In the genomic region with DNA sequence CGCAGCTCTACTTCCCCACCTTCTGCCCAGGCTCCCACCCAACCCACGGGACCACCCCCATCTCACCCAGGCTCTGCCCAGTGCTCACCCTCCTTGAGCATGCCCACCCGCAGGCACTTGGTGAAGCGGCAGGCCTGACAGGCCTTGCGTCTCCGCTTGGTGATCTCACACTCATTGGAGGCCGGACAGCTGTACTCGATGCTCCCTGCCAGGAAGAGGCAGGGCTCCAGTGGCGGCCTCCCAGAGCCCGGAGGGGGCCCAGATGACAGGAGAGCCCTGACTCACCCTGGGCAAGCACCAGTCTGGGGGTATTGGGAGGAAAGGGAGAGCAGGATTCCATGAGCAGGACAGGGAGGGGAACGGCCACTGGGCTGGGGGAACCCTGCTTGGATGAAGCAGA, we compare ENCODE assay signal across 17 mouse cellular contexts. TPM values are rescaled to one million over a fixed set of nuclear protein-coding genes. Genes with fewer than 3 reads are reported as not detected.
DNase-seq lines count a peak whose midpoint lies in the region; ATAC-seq and TF ChIP-seq lines count a peak whose summit lies in the region.
"Had no signal": no experiment of that assay in that cellular context is flagged by ENCODE, and none has a peak within 500 bp of the region (broad histone marks: within the 10 kb centered on the region; RNA-seq: fewer than 3 reads in every experiment).

No protein-coding gene starts in this region.

- H3K4me2 ChIP-seq in heart, embryonic 13.5 days = no peak overlapping the region
- no peak overlapping the region for H3K4me2 ChIP-seq in heart, embryonic 12.5 days
- H3K4me2 ChIP-seq: forebrain, embryonic 12.5 days; heart, embryonic 15.5 days; lung, embryonic 14.5 days had no signal

- no peak overlapping the region for H3K4me3 ChIP-seq in heart, embryonic 13.5 days
- H3K4me3 ChIP-seq in heart, embryonic 12.5 days = no peak overlapping the region
- no peak overlapping the region for H3K4me3 ChIP-seq in left cerebral cortex, adult 2 months
- peak overlapping the region; percentile 42 to 50 for H3K4me3 ChIP-seq in ES-E14 (ENCODE audit: insufficient read depth in 1 of 2, low read depth in 1 of 2, low read length in 2 of 2, poor library complexity in 1 of 2, severe bottlenecking in 1 of 2)
- H3K4me3 ChIP-seq: forebrain, embryonic 12.5 days; heart, embryonic 15.5 days; megakaryocyte, embryonic 14.5 days had no signal

- peaks cover 65% of the 10 kb centered on the region for H3K36me3 ChIP-seq in heart, embryonic 13.5 days
- H3K36me3 ChIP-seq in heart, embryonic 12.5 days = peaks cover 45% of the 10 kb centered on the region
- H3K36me3 ChIP-seq in ES-E14 (ENCODE audit: control insufficient read depth, insufficient read depth, low read length, poor library complexity, severe bottlenecking) = peaks cover 23% of the 10 kb centered on the region

- no peak overlapping the region for H3K27ac ChIP-seq in heart, embryonic 13.5 days (replicated peaks)
- H3K27ac ChIP-seq in heart, embryonic 12.5 days (ENCODE audit: poor library complexity, severe bottlenecking) = no peak overlapping the region
- H3K27ac ChIP-seq in left cerebral cortex, adult 2 months = no peak overlapping the region
- no peak overlapping the region for H3K27ac ChIP-seq in ES-E14 (ENCODE audit: insufficient read depth, low read depth, low read length, poor library complexity, severe bottlenecking)
- H3K27ac ChIP-seq: forebrain, embryonic 12.5 days; heart, embryonic 15.5 days; hindbrain, postnatal 0 days had no signal

- no peaks in the 10 kb centered on the region for H3K9me3 ChIP-seq in heart, embryonic 13.5 days
- no peaks in the 10 kb centered on the region for H3K9me3 ChIP-seq in heart, embryonic 12.5 days (replicated peaks)
- no peaks in the 10 kb centered on the region for H3K9me3 ChIP-seq in ES-E14 (ENCODE audit: control insufficient read depth, insufficient read depth, low read depth, low read length)
- H3K9me3 ChIP-seq: forebrain, embryonic 12.5 days; G1E; heart, embryonic 15.5 days; megakaryocyte, embryonic 14.5 days had no signal

- in situ Hi-C loops in ES-E14 (cut with MboI; ENCODE audit: low sequenced_read_pairs in 2 of 2, unreplicated experiment in 2 of 2) = no loop called here

- peaks cover 29% of the 10 kb centered on the region for H3K4me1 ChIP-seq in heart, embryonic 13.5 days
- H3K4me1 ChIP-seq in heart, embryonic 12.5 days (replicated peaks) = peaks cover 26% of the 10 kb centered on the region
- peaks cover 0 to 2% of the 10 kb centered on the region in 2 experiments; a peak in 2 of 4 replicates for H3K4me1 ChIP-seq in ES-E14 (ENCODE audit: control insufficient read depth in 2 of 2, insufficient read depth in 2 of 2, low read length in 2 of 2, poor library complexity in 1 of 2)

- intact Hi-C loops in left cerebral cortex, adult 2 months (cut with DNase I) = no loop called here

- TF ChIP-seq CTCF in left cerebral cortex, adult 2 months (IDR thresholded peaks at IDR 0.05) = no peak

- no peaks in the 10 kb centered on the region for H3K27me3 ChIP-seq in heart, embryonic 13.5 days (replicated peaks)
- H3K27me3 ChIP-seq in heart, embryonic 12.5 days (replicated peaks) = no peaks in the 10 kb centered on the region
- H3K27me3 ChIP-seq: forebrain, embryonic 12.5 days; heart, embryonic 15.5 days; megakaryocyte, embryonic 14.5 days had no signal

- H3K9ac ChIP-seq in heart, embryonic 13.5 days = 0 out of 2 replicates have a peak overlapping the region, but pooled peaks have one; percentile 12
- H3K9ac ChIP-seq in heart, embryonic 12.5 days = no peak overlapping the region
- peak overlapping the region; percentile 39; the same call in 1 of the 2 replicates for H3K9ac ChIP-seq in ES-E14 (ENCODE audit: insufficient read depth, low read depth, low read length, poor library complexity, severe bottlenecking)
- H3K9ac ChIP-seq: forebrain, embryonic 12.5 days; heart, embryonic 15.5 days; lung, embryonic 14.5 days had no signal

- ATAC-seq in heart, embryonic 13.5 days (ENCODE audit: extremely low read depth, insufficient number of reproducible peaks, low FRiP score, low TSS enrichment) = no peak
- no peak for ATAC-seq in heart, embryonic 12.5 days (ENCODE audit: insufficient number of reproducible peaks, low FRiP score)
- ATAC-seq: hindbrain, postnatal 0 days; midbrain, embryonic 16.5 days had no signal

- 75% methylated on average over 11 of the region's 11 CpGs for WGBS in heart, embryonic 13.5 days
- 82% methylated on average over 10 of the region's 11 CpGs for WGBS in heart, embryonic 12.5 days

- peak; percentile 38 for DNase-seq in cerebellum, adult 9-10 months
- DNase-seq in cerebellum, postnatal 25 days = no peak
- DNase-seq in left cerebral cortex, adult 2 months (ENCODE audit: extremely low spot score in 1 of 2, low spot score in 2 of 2) = peak; percentile 10 to 15
- no peak for DNase-seq in left cerebral cortex, adult 18-20 months (ENCODE audit: low spot score in 2 of 2)
- no peak for DNase-seq in ES-E14 (ENCODE audit: low read depth, low spot score)
- no peak for DNase-seq in frontal cortex, postnatal 14 days (ENCODE audit: low spot score in 2 of 2)
- DNase-seq: B cell, adult 2 months; lung, embryonic 14.5 days; thymus, adult 18-20 months had no signal

TF ChIP-seq in ES-E14, 5 proteins besides CTCF, POLR2A, EP300 and RAD21:
- TF ChIP-seq ZNF384 (IDR thresholded peaks at IDR 0.05; ENCODE audit: low read depth, low read length) (no peak), HCFC1 (IDR thresholded peaks at IDR 0.05; ENCODE audit: borderline replicate concordance, insufficient read depth, low read length) (no peak), CHD2 (IDR thresholded peaks at IDR 0.05; ENCODE audit: low read depth, low read length) (no peak), MAFK (IDR thresholded peaks at IDR 0.05; ENCODE audit: insufficient read depth, low read depth, low read length) (no peak), ZC3H11A (IDR thresholded peaks at IDR 0.05; ENCODE audit: borderline replicate concordance, low read depth, low read length) (no peak)

RNA-seq across cellular contexts. Expression of a gene that starts 4.1 kb away (rescaled TPM):
- 217 and 232 TPM in 2 replicates for polyA plus RNA-seq in heart, embryonic 13.5 days (2015; fragmentation: Nextera tagmentation; extraction: Ambion mirVana)
- polyA plus RNA-seq in heart, embryonic 12.5 days (2016; fragmentation: Nextera tagmentation; extraction: Ambion mirVana) = 202 and 218 TPM in 2 replicates
- total RNA-seq in left cerebral cortex, adult 2 months (2021) = 100 to 1,000 TPM; 315 to 354 TPM
- total RNA-seq in left cerebral cortex, adult 18-20 months (2021) = 100 to 1,000 TPM; 367 to 381 TPM
- 51.6 and 59.0 TPM in 2 replicates for total RNA-seq in ES-E14 (2012; rRNA removed)

RNA-seq across cellular contexts. Expression of a gene that starts 4.5 kb away (rescaled TPM):
- polyA plus RNA-seq in heart, embryonic 13.5 days (2015; fragmentation: Nextera tagmentation; extraction: Ambion mirVana) = 79.1 and 93.8 TPM in 2 replicates
- 85.9 and 92.9 TPM in 2 replicates for polyA plus RNA-seq in heart, embryonic 12.5 days (2016; fragmentation: Nextera tagmentation; extraction: Ambion mirVana)
- 10 to 100 TPM; 40.0 to 43.4 TPM for total RNA-seq in left cerebral cortex, adult 2 months (2021)
- total RNA-seq in left cerebral cortex, adult 18-20 months (2021) = 10 to 100 TPM; 46.2 to 46.4 TPM
- 90.7 and 105 TPM in 2 replicates for total RNA-seq in ES-E14 (2012; rRNA removed)

RNA-seq across cellular contexts. Expression of a gene that starts 7.6 kb away (rescaled TPM):
- polyA plus RNA-seq in heart, embryonic 13.5 days (2015; fragmentation: Nextera tagmentation; extraction: Ambion mirVana) = 30.4 and 33.0 TPM in 2 replicates
- polyA plus RNA-seq in heart, embryonic 12.5 days (2016; fragmentation: Nextera tagmentation; extraction: Ambion mirVana) = 27.4 and 30.2 TPM in 2 replicates
- 10 to 100 TPM; 66.8 to 69.2 TPM for total RNA-seq in left cerebral cortex, adult 2 months (2021)
- 10 to 100 TPM; 69.5 to 72.2 TPM for total RNA-seq in left cerebral cortex, adult 18-20 months (2021)
- total RNA-seq in ES-E14 (2012; rRNA removed) = 23.1 and 30.1 TPM in 2 replicates

RNA-seq across cellular contexts. Expression of a gene that starts 11.2 kb away (rescaled TPM):
- polyA plus RNA-seq in heart, embryonic 13.5 days (2015; fragmentation: Nextera tagmentation; extraction: Ambion mirVana) = 1.7 and 3.6 TPM in 2 replicates
- polyA plus RNA-seq in heart, embryonic 12.5 days (2016; fragmentation: Nextera tagmentation; extraction: Ambion mirVana) = 2.2 and 2.3 TPM in 2 replicates
- 10 to 100 TPM; 23.1 TPM for total RNA-seq in left cerebral cortex, adult 2 months (2021)
- total RNA-seq in left cerebral cortex, adult 18-20 months (2021) = 10 to 100 TPM; 16.9 to 22.5 TPM
- total RNA-seq in ES-E14 (2012; rRNA removed) = 9.4 and 14.9 TPM in 2 replicates
- total RNA-seq: hindbrain, postnatal 0 days had no signal
- polyA plus RNA-seq: G1E had no signal

RNA-seq across cellular contexts. Expression of a gene that starts 20.3 kb away (rescaled TPM):
- 0.18 and 0.44 TPM in 2 replicates for polyA plus RNA-seq in heart, embryonic 13.5 days (2015; fragmentation: Nextera tagmentation; extraction: Ambion mirVana)
- polyA plus RNA-seq in heart, embryonic 12.5 days (2016; fragmentation: Nextera tagmentation; extraction: Ambion mirVana) = 0.14 and 0.29 TPM in 2 replicates
- 10 to 100 TPM; 39.1 to 39.2 TPM for total RNA-seq in left cerebral cortex, adult 2 months (2021)
- 10 to 100 TPM; 29.2 to 37.4 TPM for total RNA-seq in left cerebral cortex, adult 18-20 months (2021)
- 2.3 and 4.4 TPM in 2 replicates for total RNA-seq in ES-E14 (2012; rRNA removed)
- total RNA-seq: G1E had no signal
- polyA plus RNA-seq: forebrain, embryonic 12.5 days had no signal

Comparison
In these comparisons a context has a peak if more than half of its experiments do, and no peak if none do; other contexts are left out.
1. DNase-seq: peak in cerebellum, adult 9-10 months (single experiment) and left cerebral cortex, adult 2 months (2 of 2); none in cerebellum, postnatal 25 days (0 of 2), left cerebral cortex, adult 18-20 months (0 of 2), ES-E14 (single experiment) and frontal cortex, postnatal 14 days (0 of 2).
2. H3K4me3 ChIP-seq: peak in ES-E14 (2 of 2); none in heart, embryonic 13.5 days (single experiment), heart, embryonic 12.5 days (single experiment) and left cerebral cortex, adult 2 months (single experiment).